Mouse (Mus musculus) liver, adult 2 months (tissue): ENCODE results near the gene Fdps. TPM values are rescaled to one million over a fixed set of nuclear protein-coding genes. Genes with fewer than 3 reads are reported as not detected.

ENCODE experiments used
- DNase-seq: peaks from one replicate; pipeline ENCODE4 v3.0.0-alpha.2; 2011; ENCODE audit warnings: low read depth, low spot score; ENCODE audit errors: extremely low read depth
- H3K27ac ChIP-seq: fragments of 200-500 bp; replicated peaks from 2 replicates; pipeline ENCODE4 v1.5.1; 2012; ENCODE audit warnings: low read depth, mild to moderate bottlenecking, control low read depth, inconsistent platforms, low read length; ENCODE audit not compliant: insufficient read depth
- H3K27me3 ChIP-seq: fragments of 200-500 bp; 2 replicates; pipeline ENCODE4 v1.6.1; 2012; ENCODE audit warnings: mild to moderate bottlenecking, moderate library complexity, low read length, inconsistent platforms; ENCODE audit not compliant: control insufficient read depth, insufficient read depth
- H3K36me3 ChIP-seq: fragments of 200-500 bp; 2 replicates; pipeline ENCODE4 v1.6.1; 2012; ENCODE audit warnings: low read length, inconsistent platforms; ENCODE audit not compliant: control insufficient read depth, insufficient read depth
- H3K4me1 ChIP-seq: fragments of 200-500 bp; 2 replicates; pipeline ENCODE4 v1.6.1; 2011; ENCODE audit warnings: low read length; ENCODE audit not compliant: control insufficient read depth, insufficient read depth
- H3K4me3 ChIP-seq: fragments of 200-500 bp; 2 replicates; pipeline ENCODE4 v1.5.1; 2011; ENCODE audit warnings: low read depth, mild to moderate bottlenecking, control low read depth, low read length, moderate library complexity; ENCODE audit not compliant: insufficient read depth
- H3K79me2 ChIP-seq: fragments of 200-500 bp; 2 replicates; pipeline ENCODE4 v1.6.1; 2012; ENCODE audit warnings: inconsistent platforms, mild to moderate bottlenecking, low read length, moderate library complexity; ENCODE audit not compliant: control insufficient read depth, insufficient read depth
- H3K9ac ChIP-seq: fragments of 200-500 bp; 2 replicates; pipeline ENCODE4 v1.6.1; 2012; ENCODE audit warnings: low read depth, mild to moderate bottlenecking, control low read depth, inconsistent platforms, low read length
- CTCF ChIP-seq: fragments of 200-500 bp; IDR thresholded peaks from 2 replicates; pipeline ENCODE4 v1.5.1; 2011; ENCODE audit warnings: low read depth, low read length, control low read depth
- POLR2A ChIP-seq: fragments of 200-500 bp; IDR thresholded peaks from 2 replicates; pipeline ENCODE4 v1.6.1; 2011; ENCODE audit warnings: low read length, control low read depth; ENCODE audit not compliant: insufficient read depth; ENCODE audit errors: extremely low read depth
- WGBS: fragments of 180-500 bp; shearing (Covaris S2); methylation state at CpG from one replicate; pipeline ENCODE4 v1.1.7; 2018; 5-methylcytosine and 5-hydroxymethylcytosine counted together
- polyA plus RNA-seq: library from polyadenylated mRNA; depleted of rRNA; stranded (reverse); fragments of >200 nt; gene quantifications from 2 replicates; pipeline ENCODE4 v1.2.3, GENCODE M21; 2012; rRNA removed
- total RNA-seq: library from RNA; depleted of rRNA; stranded (reverse); fragments of >200 nt; gene quantifications from 2 replicates; pipeline ENCODE4 v1.2.3, GENCODE M21; 2014; rRNA removed

Gene Fdps
- total RNA-seq (467 and 510 TPM in 2 replicates), polyA plus RNA-seq (388 and 397 TPM in 2 replicates)

DNA sequence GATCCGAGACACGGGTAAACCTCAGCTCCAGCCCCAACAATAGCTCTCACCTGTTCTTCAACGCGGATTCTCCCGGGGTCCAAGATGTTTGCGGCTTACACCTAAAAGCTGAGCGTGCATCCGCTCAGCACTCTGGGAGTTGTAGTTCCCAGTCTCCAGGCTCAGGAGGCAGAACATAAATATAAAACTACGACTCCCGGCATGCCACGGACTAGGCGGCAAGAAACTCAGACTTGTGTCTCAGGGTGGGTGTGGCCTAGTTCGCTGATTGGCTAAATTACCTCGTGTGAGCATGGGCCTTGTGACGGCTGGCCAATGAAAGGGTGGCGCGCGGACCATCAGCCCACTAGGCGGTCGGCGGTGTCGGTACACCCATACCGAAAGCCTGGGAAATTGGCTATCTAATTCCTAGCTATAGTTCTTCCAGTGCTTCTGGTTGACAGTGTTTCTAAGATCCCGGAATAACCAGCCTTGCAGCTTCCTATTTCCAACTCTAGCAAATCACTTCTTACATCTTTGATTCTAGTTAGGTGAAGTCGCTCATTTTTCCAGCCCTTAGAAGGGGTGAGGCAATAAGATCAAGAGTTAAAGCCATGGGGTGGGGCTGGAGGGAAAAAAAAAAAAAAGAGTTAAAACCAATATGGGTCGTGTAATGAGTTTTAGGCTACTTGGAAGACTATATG, at the start of gene Fdps:
Fdps (minus strand) TSS at position 148 of the 683 bp plus-strand sequence.
- WGBS, result under 1% methylated on average over 26 of the region's 26 CpGs
- H3K27me3 ChIP-seq, result no peaks in the 10 kb centered on the region

GRCm38 (mm10) chr3:89148567-89148966, 46.8 kb upstream of the Fdps start:
- no peaks in the 10 kb centered on the region for H3K27me3 ChIP-seq
- H3K79me2 ChIP-seq, result no peaks in the 10 kb centered on the region
- no peak overlapping the region for H3K4me3 ChIP-seq
- DNase-seq, result peak; percentile 48
- H3K36me3 ChIP-seq, result peaks cover 19% of the 10 kb centered on the region
- 66% methylated on average over 14 of the region's 14 CpGs for WGBS
- H3K27ac ChIP-seq, result no peak overlapping the region
- H3K4me1 ChIP-seq, result no peaks in the 10 kb centered on the region
- no peak overlapping the region for H3K9ac ChIP-seq
- TF ChIP-seq CTCF, result no peak
- 0 out of 2 replicates have a peak, but pooled peaks have one; percentile 35 for TF ChIP-seq POLR2A

More for the DNA sequence above, at the start of gene Fdps:
- no peaks in the 10 kb centered on the region for H3K79me2 ChIP-seq
- peak within 1 kb of the TSS; percentile 83 for H3K27ac ChIP-seq
- TF ChIP-seq CTCF (no peak), POLR2A (peak; percentile 76; the same call in 1 of the 2 replicates)
- peaks cover 30% of the 10 kb centered on the region for H3K4me1 ChIP-seq
- DNase-seq, result peak; percentile 100
- H3K9ac ChIP-seq, result peak within 1 kb of the TSS; percentile 88
- peak within 1 kb of the TSS; percentile 89 for H3K4me3 ChIP-seq
- H3K36me3 ChIP-seq, result peaks cover 19% of the 10 kb centered on the region

GRCm38 (mm10) chr3:89147979-89148311, 46.2 kb upstream of the Fdps start:
- no peaks in the 10 kb centered on the region for H3K4me1 ChIP-seq
- peak; percentile 26; the same call in 1 of the 2 replicates for TF ChIP-seq POLR2A
- TF ChIP-seq CTCF, result no peak
- 1% methylated on average over 15 of the region's 15 CpGs for WGBS
- no peak overlapping the region for H3K4me3 ChIP-seq
- H3K27ac ChIP-seq, result peak overlapping the region; percentile 9; the same call in 1 of the 2 replicates
- no peaks in the 10 kb centered on the region for H3K79me2 ChIP-seq
- H3K27me3 ChIP-seq, result no peaks in the 10 kb centered on the region
- H3K9ac ChIP-seq, result peak overlapping the region; percentile 13; the same call in 1 of the 2 replicates
- no peak for DNase-seq
- H3K36me3 ChIP-seq, result peaks cover 24% of the 10 kb centered on the region

DNA sequence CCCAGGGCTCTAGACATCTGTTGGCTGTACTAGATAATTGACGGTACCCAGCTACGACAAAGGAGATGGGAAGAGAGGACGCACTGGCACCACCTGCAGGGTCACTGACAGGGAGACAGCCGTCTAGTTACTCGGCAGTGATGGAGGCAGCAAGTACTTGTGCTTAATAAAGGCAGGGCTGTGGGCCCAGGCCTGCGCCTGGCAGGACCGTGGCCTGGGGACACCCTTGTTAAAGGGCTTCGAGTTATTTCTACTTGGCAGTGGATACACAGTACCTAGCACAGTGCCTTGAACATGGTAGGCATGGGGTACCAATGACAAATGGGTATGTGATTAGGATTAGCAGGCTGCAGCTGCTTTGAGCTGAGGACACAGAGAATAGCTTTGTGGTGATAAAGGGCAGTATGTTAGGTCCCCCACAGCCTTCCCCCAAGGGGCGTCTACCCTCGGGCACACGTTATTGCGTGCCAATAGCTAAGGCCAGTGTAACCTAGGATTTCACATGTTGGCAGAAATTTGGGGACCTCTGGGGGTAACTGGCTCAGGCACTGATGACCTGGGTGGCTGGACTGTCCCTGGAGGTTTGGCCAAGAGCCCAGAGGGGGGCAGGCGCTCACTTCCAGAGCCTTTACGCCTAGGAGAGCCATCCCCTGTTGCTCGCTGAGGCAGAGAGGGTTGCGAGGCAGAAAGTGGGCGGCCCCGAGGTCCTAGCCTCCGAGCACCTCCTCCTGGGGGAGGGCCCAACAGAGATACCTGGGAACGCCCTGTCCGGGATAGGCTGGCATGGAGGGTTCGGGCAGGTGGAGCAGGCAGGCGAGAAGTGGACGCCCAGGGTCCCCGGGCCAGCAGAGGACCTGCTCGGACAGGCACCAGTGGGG, 45.6 kb upstream of the Fdps start:
- Histone ChIP-seq H3K27ac (peak overlapping the region; percentile 9; the same call in 1 of the 2 replicates), H3K4me3 (no peak overlapping the region), H3K4me1 (0 out of 2 replicates have a peak, but pooled peaks cover 1% of the 10 kb centered on the region), H3K79me2 (no peaks in the 10 kb centered on the region), H3K36me3 (peaks cover 26% of the 10 kb centered on the region), H3K27me3 (no peaks in the 10 kb centered on the region), H3K9ac (no peak overlapping the region; the same call in 1 of the 2 replicates)
- TF ChIP-seq POLR2A (no peak), CTCF (peak; percentile 41)
- peak; percentile 72 for DNase-seq
- WGBS, result 11% methylated on average over 26 of the region's 26 CpGs

GRCm38 (mm10) chr3:89145566-89145965, 43.8 kb upstream of the Fdps start:
- DNase-seq, result no peak
- TF ChIP-seq CTCF (no peak), POLR2A (no peak)
- H3K27ac ChIP-seq, result no peak overlapping the region
- H3K79me2 ChIP-seq, result no peaks in the 10 kb centered on the region
- WGBS, result 82% methylated on average over 8 of the region's 8 CpGs
- H3K4me3 ChIP-seq, result no peak overlapping the region
- peaks cover 29% of the 10 kb centered on the region for H3K36me3 ChIP-seq
- H3K9ac ChIP-seq, result no peak overlapping the region
- H3K4me1 ChIP-seq, result peaks cover 8% of the 10 kb centered on the region
- H3K27me3 ChIP-seq, result no peaks in the 10 kb centered on the region
